Mouse (Mus musculus) stomach, postnatal 0 days (tissue): ENCODE data around the gene Cldn7.

Source experiments
- CTCF ChIP-seq: IDR thresholded peaks from 2 replicates; pipeline ENCODE4 v1.5.1; 2016; ENCODE audit warnings: antibody characterized with exemption, low read depth, mild to moderate bottlenecking, moderate library complexity
- EP300 ChIP-seq: optimal IDR thresholded peaks from 2 replicates; pipeline ENCODE3; 2016; ENCODE audit warnings: antibody characterized with exemption

DNA sequence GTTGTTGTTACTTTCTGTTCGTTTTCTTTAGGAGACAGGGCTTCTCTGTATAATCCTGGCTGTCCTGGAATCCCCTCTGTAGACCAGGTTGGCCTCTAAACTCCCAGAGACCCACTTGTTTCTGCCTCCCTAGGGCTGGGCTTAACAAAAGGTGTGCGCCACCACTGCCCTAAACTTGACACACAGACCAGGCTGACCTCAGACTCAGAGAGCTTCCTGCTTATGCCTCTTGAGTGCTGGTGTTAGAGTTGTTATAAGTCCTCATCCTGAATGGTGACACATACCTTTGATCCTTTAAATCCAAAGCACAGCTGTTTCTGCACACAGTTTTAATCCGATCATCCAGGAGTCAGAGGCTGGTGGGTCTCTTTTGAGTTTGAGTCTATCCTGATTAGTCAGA is 28.4 kb downstream of the Cldn7 start:
- TF ChIP-seq CTCF (no peak), EP300 (no peak)
